Mouse (Mus musculus) cerebellum, adult 2 months (tissue): ENCODE results near the gene Amdhd2.

Experiments used
- CTCF ChIP-seq: fragments of 200-500 bp; IDR thresholded peaks from 2 replicates; pipeline ENCODE4 v1.5.1; 2011; ENCODE audit warnings: low read depth, mild to moderate bottlenecking, control low read depth, low read length, moderate library complexity, borderline replicate concordance; ENCODE audit not compliant: insufficient read depth
- POLR2A ChIP-seq: fragments of 200-500 bp; IDR thresholded peaks from 2 replicates; pipeline ENCODE4 v1.6.1; 2011; ENCODE audit warnings: low read length, control low read depth, borderline replicate concordance; ENCODE audit not compliant: insufficient read depth

- TF ChIP-seq POLR2A: no peak
- no peak for TF ChIP-seq CTCF
Measured at GRCm38 (mm10) chr17:24190934-24191333, 27.4 kb upstream of the Amdhd2 start.
